Mouse (Mus musculus) bone marrow macrophage, adult 2 months (primary cell): ENCODE data around the gene Cdyl.

Experiments
- CTCF ChIP-seq: IDR thresholded peaks from 2 replicates; pipeline ENCODE4 v1.5.1; 2012; ENCODE audit warnings: low read depth, mild to moderate bottlenecking, low read length, moderate library complexity
- POLR2A ChIP-seq: IDR thresholded peaks from 2 replicates; pipeline ENCODE4 v1.6.1; 2012; ENCODE audit warnings: mild to moderate bottlenecking, low read depth, low read length, borderline replicate concordance

DNA sequence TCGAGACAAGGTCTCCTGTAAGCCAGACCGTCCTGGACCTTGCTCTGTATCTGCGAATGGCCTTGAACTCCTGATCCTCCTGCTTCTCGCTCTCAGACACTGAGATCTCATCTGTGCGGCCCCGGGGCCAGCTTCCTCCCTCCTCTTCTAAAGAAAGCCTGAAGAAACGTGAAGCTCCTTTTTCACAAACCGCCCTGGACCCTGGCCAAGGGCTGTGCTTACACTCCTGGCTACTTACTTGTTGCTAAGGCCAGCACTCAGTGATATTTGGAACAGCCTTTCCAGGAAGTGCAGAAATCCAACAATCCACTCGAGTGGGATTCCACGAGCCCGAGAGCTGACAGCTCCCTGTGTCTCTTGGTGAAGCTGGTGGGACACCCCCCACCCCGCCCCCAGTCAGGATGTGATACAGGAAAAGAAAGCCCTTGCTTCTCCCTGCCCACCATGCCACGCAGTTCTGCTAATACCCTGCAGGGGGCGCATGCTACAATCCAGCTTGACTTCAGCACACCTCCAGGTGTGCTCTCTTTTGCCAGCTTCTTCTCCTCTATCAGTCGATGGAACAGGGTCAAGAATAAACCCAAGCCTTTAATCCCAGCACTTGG lies 226.6 kb downstream of the Cdyl start:
- TF ChIP-seq CTCF, result peak; percentile 56
- no peak for TF ChIP-seq POLR2A
